Mouse (Mus musculus): ENCODE data around the gene Acss2.
"Not testable (repeated sequence)": the region's sequence is repeated elsewhere in the genome, so short reads cannot be mapped to it uniquely, and the experiment has no call there.

Gene Acss2

DNA sequence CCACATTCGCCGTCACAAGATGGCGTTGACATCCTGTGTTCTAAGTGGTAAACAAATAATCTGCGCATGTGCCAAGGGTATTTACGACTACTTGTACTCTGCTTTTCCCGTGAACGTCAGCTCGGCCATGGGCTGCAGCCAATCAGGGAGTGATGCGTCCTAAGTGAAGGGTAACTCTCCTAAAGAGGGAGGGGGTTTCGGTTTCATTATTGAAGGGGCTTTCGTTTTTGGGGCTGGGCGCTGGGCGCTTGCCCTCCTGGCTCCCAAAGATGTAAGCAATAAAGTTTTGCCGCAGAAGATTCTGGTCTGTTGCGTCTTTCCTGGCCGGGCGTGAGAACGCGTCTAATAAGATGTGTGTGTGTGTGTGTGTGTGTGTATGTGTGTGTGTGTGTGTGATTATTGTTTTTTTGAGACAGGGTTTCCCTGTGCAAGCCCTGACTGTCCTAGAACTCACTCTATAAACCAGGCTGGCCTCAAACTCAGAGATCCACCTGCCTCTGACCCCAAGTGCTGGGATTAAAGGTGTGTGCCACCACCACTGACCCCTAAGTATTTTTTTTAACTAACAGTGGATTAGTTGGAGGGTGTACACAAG, 20.8 kb downstream of the Acss2 start:
- not testable (repeated sequence) for DNase-seq

DNA sequence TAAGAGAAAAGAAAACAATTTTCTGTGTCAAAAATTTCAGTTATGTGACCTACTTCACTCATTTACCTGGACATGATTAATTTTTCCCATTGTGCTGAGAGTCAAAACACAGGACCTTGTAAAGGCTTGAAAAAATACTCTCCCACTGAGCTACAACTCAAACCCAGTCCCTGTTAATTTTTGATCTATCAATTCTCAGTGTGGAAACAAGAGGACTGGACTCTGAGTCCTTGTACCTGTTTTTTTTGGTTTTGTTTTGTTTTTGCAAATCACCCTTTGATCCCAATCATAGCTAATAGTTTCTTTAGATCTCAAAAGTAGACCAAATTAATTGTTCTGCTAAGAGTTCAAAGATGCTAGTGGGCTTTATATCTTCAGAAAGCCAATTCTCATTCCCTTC, 21.9 kb downstream of the Acss2 start:
- DNase-seq, result no peak

DNA sequence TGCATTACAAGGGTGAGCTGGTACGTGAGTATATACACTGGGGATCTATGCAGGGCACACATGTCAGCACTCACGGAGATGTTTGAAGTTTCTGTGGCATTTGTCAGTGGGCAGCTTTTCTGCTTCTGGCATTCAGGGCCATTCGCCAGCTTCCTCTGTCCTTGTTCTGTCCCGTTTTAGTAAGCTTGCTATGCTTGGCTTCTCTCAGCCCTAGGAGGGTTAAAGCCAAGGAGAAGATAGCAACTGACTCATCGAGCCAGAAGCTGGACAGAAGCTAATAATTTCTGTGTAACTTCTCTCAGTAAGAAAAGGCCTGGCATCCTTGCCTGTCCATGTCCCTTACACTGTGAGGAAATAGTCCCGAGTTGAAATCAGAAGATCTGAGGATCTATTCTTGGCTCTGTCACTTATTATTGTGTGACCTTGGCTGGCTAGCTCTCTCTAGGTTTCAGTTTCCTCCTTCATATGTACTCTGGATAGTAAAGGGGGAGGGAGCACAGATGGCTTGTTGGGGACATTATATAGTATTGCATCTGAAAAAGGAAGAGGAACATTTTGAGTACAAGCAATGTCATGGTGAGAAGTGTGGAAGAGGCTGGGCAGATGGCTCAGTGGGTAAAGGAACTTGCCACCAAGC, 23.2 kb downstream of the Acss2 start:
- DNase-seq, result no peak

DNA sequence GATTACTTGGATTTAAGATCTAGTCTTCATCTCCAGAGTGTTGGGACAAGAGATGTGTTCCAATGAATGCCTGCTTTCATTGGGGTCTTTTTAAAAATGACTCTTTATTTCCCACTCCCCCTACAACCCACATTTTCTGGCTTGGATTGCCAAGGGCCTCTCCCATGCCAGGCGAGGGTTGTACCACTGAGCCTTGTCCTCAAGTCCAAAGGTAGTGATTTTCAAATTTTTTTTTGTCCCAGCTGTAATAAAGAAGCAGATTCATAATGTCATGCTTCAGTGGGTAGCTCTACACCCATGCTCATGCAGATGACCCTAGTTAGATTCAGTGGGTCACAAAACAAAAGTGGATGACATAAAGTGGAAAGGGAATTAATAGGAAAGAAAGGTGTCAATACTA, 29.2 kb downstream of the Acss2 start:
- DNase-seq, result no peak

DNA sequence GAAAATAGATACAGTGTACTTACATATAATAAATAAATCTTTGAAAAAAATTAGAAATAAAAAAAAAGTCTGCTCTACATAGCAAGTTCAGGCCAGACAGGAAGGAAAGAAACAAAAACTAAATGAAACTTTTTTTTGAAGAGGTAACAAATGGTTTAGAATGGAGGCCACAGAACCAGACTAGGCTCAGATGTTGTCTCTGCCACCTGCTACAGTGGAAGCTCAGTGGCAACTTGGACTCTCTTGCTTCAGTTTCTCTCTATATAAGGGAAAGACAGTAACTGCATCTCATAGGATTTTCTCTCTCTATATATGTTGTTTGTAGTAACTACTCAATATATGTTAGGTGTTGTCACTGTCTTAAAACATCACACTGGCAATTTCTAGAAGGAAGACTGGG, 34.6 kb downstream of the Acss2 start:
- no peak for DNase-seq

DNA sequence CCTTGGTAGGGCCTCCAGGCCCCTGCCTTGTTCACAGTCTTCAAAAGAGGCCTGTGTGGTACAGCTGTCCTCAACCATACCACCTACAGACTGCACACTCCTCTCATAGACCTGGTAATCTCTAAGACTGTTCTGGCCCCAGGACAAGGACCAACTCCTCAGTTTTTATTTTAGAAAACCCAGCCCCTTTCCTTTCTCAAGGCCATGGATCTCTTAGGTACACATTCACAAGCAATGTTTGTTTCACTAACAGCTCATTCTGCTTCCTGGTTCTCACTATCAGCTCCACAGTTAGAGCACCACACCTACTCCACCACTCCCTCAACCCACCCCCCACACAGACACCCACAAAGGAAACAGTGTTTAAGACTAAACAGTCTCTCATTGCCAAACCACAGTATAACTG, 35.2 kb downstream of the Acss2 start:
- DNase-seq, result peak; percentile 56

DNA sequence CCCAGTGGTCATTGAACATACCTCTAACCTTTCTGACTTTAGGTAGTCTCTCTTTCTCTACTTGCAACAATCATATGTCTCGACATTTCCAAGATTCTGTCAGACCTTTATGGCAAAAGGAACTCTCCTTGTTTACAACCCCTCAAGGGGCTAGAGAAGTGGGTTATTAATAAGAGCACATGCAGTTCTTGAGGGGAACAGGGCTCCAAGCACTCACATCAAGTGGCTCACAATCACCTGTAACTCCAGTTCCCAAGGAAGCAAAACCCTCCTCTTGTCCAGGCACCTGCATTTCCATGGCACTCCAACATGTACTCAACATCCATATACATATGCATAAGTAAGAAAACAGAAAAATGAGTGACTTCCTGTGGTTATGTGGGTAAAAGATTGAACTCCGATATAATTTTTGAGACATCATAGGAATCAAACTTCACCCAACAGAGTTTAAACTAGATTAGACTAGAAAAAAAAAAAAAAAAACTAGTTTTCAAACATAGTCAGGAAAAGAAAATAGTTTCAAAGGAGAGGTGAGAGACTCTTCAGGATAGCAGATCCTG, 36.8 kb downstream of the Acss2 start:
- peak; percentile 42 for DNase-seq

DNA sequence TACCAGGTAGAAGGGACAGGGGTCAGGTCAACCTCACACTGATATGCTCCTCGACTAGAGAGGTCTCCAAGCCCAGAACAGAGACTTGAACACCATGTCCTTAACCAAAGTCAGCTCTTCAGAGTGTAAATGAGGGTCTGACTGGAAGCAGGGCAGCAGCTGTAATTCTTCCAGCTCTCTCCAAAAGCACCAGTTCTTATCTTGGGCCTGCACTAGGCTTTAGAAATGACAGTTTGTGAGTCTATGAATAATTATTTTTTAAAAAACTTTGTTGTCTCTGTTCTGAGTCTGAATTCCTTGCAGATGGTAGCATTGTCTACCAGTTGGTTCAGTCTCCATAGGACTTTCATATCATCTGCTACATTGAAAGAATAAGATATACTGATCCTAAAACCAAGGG, 44.5 kb downstream of the Acss2 start:
- DNase-seq, result no peak

DNA sequence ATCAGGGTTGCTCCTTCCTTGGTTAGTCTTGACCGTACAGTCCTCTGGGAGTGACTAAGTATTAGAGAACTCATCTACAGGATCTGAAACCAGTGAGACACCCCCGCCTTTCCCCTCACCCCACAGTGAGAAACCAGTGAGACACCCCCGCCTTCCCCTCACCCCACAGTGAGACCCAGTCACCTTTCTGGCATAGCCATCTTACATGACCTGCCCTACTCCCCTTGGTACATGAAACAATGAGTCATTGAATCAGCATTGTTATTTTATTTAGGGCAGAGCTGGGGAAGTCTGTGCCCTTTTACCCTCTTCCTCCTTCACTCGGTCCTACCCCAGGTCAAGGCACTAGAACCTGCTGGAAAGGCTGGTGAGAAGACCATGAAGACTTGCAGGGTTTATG, 45.2 kb downstream of the Acss2 start:
- DNase-seq, result no peak

DNA sequence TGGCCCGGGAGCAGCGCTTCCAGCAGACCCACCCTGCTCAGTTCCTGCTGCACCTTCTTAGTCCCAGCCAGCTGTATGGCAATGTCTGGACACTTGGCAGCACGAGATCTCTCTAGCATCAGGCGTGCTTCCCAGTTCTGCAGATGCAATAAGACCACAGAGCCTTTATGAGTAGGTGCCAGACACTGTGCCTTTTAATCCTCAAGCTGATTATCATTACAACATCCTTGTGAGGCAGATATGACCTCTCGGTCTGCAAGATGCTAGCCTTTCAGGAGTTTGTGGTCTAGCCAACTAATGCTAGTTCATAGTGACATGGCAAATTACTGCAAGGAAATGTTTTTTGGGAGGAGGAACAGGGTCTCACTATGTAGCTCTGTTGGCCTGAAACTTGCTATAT, 50.0 kb downstream of the Acss2 start:
- DNase-seq, result no peak

DNA sequence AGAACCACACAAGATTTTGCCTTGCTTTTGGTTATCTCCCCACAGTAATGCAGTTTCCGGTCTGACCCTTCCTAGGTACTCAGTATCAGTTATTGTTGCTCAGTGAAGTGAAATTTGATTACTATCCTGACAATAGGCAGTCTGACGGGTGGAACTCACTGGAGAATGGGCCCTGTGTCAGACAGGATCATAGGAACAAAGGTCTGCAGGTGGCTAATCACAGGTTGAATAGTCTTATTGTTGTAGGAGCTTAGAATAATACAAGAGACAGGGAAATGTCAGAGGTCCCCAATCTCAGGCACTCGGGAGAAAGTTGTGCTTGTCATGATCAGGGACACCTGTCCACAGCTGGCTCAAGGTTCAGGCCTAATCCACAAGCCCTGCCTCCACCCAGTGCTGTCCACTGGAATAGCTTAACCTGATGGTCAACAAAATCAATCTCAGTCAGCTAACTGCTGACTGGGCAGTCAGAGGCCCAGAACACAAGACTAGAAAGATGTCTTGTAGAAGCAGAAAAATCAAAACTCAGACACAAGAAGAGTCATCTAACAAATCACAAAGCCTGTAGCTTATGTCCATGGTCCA, 51.6 kb downstream of the Acss2 start:
- no peak for DNase-seq

DNA sequence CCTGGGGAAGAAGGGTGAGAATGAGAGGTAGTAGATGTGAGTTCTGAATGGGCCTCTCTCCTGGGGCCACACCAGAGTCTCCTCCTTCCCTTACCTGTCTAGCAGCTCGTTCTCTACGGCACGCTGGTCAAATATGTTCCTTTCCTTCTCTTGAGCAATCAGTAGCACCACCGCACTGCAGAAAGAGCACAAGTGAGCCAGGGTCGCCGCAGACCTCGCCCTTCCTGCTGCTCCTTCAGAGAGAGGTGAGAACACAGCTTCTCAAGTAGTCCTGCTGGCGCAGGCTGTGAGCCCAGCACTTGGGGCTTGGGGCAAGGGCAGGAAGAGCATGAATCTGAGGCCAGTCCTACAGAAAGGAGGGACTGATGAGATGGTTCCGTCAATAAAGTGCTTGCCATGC, 55.3 kb downstream of the Acss2 start:
- peak; percentile 59 for DNase-seq

DNA sequence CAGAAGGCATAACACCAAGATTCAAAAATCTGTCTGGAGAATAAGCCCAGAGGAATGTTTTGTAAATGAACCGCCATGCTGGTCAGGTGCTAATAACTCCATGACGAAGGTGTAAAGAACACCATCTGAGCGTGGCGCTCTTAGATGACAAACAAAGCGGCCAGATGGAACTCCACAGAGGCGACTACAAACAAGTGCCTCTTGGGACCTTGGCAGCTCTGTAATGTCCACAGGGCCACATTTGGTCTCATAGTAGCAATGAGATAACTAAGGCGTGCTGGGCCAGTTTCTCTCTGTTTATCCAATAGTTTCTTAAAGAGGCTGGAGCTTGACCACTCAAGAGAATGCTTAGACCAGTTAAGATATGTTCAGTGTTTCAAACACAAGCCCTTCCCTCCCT, 56.2 kb downstream of the Acss2 start:
- peak; percentile 55 for DNase-seq

DNA sequence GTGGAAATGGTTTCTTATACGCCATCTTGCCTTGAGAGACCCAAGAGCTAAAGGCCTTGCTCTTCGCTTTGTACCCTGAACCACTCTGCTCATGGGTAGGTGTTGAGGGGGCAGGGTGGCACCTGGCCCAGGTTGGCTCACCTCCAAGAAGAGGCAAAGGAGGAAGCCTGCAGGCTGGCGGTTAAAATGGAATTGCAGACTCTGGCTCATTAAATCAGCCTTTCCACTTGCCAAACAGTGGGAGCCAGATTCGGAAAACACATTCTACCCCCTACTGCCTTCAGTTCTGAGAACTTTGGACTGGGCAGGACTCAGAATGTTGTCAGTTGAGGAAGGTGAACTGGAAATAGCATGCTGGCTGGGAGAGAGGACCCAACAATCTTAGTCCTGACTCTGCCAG, 57.0 kb downstream of the Acss2 start:
- DNase-seq, result peak; percentile 30

DNA sequence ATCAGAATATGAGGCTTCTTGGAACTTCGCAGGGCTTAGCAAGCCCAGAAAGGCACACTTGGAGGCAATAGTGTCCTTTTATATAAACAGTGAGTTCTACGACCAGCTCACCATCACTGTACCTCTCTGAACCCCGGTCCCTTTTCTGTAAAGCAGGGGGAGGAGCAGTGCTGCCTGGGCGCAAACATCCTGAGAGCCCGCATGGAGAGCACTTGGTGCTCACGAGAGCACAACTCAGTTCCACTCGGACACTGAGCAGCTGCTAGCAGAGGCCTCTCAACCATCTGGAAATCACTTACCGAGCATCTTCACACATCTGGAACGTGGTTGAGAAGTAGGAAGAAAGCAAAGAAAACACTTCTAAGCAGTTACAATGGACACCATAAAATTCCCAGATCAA, 58.9 kb downstream of the Acss2 start:
- DNase-seq, result peak; percentile 42

DNA sequence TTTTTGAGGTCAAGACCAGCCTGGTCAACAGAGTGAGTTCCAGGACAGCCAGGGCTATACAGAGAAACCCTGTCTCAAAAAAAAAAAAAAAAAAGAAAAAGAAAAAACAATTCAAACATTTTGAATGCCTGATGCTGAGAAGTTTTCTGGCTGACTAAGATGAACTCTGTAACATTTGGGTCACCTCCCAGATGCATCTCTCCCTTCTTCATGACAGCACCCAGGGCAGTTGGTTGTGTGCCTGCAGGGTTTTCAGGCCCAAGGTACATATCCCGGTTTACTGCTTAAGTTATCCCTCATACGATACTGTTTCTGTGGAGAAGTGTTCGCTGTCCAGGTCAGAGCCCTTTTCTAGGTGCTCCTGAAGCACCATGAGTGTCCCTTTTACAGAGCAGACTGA, 62.6 kb downstream of the Acss2 start:
- no peak for DNase-seq

DNA sequence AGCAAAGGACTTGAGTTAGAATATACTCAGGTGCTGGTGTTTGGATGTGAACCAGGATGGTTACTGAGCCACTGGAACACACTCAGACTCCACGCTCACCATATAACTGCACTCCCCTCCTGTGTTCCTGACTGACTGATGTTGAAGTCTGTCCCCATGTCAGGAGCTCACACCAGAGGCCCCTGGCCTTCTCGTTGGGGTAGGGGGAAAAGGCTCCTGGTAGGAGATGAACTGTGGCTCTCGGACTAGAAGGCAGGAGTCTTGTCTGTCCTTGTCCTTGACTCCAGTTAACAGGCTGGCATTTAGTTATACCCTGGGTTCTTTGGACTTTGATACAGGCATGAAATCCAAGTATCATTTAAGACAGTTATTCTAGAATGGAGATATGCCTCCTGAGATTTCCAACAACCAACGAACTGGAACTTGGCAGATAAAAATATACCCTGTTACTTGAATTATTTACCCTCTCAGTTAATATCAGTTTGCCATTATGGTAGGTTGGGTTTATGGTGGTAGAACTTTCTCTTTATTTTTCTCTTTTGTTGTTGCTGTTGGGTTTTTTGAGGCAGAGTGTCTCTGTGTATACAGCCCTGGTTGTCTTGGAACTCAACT, 64.7 kb downstream of the Acss2 start:
- no peak for DNase-seq

DNA sequence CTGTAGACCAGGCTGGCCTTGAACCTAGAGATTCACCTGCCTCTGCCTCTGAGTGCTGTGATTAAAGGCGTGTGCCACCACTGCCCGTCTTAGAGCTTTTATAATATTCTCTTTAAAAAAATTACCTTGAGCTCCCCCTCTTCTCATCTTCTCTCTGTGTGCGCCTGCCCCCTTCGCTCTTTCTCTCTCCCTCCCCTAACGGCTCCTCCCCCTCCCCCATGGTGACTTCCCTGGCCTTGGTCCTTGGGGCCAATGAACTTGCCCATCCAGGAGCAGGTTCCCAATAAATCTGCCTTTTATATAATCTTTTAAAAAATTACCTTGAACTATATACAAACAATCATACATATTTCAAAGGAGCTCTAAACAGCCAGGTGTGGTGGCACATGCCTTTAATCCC, 65.2 kb downstream of the Acss2 start:
- no peak for DNase-seq

DNA sequence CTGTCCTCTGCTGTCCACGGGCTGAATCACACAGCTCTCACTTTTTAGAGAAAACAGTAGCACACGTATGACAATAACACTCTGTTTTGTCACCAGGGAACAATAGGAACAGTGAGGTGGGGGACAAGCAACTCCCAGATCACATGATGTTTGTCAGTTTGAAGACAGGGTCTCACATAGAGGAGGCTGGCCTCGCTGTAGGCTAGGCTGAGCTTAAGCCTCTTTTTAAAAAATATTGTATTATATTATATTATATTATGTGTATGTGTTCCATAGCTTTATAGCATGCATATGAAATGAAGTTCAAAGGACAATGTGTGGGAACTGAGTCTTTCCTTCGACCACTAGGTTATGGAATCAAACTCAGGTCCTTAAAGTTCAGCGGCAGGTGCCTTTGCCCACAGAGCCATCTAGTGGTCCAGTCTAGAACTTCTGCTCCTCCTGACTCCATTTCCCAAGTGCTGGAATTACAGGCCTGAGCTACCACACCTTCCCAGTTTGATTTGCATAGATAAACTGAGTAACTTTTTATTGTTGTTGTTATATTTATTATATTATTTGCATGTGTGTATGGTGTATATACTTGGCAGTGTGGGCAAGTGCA, 66.3 kb downstream of the Acss2 start:
- peak; percentile 85 for DNase-seq

DNA sequence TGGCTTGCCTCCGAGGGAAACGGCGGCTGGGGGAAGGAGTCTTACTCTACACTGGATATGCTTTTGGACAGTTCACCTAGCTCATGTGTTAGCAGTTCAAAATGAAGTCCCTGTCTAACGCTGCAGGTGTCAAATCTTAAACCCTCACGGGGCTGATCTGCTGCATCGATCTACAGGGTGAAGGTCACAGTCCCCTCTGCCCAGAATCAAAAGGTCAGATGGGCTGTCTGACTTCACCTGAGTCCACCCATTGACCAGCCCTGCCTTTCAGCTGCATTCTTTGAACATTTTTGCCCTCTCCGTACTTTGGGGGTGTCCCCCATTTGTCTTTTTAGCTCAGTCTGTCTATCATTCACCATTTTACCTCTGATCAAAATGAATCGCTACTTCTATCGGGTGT, 67.3 kb downstream of the Acss2 start:
- DNase-seq, result no peak

DNA sequence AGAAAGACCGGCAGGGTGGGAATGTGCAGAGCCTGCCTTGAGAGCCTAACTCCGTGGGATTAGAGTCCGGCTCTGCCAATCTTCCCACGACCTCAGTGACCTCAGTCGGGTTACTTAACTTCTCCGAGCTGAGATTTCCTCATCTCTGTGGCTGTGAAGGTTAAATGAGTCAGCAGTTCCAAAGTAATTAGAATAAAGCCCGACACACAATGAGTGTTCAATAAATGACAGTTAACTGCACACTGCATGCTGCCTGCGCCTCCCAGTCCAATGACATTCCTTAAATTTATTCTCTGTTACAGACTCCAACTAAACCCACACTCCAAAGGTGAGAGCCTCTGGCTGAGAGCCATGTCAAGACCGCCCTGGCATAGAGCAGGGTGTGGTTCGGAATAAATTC, 67.7 kb downstream of the Acss2 start:
- DNase-seq, result peak; percentile 60

DNA sequence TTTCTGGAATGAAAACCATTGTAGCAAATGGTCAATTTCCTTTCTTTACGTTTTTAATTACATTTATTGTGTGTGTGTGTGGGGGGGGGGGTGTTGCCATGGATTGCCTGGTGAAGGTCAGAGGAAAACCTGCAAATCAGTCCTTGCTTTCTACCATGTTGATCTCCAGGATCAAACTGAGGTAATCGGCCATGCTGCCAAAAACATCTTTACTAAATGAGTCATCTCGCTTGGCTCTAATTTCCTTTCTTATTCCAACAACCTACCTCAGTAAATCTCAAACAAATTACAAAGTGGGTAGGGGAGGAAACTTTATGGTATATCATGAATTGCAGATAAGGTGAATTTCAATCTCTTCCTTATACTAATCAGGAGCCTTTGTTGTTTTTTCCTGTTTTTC, 70.4 kb downstream of the Acss2 start:
- DNase-seq, result peak; percentile 14

DNA sequence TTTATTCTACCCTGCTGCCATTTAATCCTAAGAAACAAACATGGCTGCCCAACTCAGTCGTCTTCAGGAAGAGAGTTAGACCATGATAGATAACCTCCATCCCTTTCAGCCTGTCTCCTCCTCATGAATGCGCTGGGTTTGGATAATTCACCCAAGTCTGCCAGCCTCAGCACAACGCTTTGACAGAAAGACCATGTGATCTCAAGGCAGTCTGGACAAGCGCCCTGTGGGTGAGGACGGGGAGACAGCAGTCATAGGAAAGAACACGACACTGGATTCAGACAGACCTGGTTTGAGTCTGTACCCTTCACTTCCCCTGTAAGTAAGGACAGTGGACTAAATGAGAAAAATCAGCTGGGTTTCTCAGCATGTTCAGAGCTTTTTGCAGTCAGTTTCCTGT, 71.8 kb downstream of the Acss2 start:
- DNase-seq, result no peak

DNA sequence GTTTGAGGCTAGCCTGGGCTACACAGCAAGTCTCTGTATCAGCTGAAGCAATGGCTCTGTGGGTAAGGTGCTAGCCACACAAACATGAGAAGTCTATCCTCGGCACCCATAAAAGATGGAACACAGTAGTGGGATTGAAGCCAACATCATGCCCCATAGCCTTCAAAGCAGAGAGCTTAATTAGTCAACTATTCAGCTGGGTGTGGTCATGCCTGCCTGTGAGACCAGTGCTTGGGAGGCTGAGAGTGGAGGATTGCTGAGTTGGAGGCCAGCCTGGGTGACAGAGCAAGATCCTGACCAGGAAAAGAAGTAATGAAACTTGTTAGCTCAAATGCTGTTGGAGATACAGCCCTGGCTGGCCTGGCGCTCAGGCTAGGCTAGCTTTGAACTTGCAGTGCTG, 73.1 kb downstream of the Acss2 start:
- no peak for DNase-seq
